Mouse (Mus musculus): ENCODE measurements around the gene Pla2g3. TPM values are rescaled to one million over a fixed set of nuclear protein-coding genes. Genes with fewer than 3 reads are reported as not detected.

Pla2g3 gene
- polyA plus RNA-seq, 1 experiment from 2014 or later, result 0.64 TPM

DNA sequence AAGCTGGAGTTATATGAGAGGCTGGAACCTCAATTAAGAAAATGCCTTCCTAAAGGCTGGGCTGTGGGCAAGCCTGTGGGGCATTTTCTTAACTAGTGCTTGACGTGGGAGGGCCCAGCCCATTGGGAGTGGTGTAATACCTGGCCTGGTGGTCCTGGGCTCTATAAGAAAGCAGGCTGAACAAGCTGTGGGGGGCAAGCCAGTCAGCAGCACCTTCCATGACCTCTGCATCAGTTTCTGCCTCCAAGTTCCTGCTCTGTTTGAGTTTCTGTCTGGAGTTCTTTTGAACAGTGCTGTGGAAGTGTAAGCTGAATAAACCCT lies 58.1 kb downstream of the Pla2g3 start:
- Histone ChIP-seq H3K27ac (no peak overlapping the region), H3K9me3 (peaks cover 4% of the 10 kb centered on the region; the same call in 1 of the 2 replicates), H3K4me1 (peaks cover 4% of the 10 kb centered on the region), H3K9ac (no peak overlapping the region), H3K4me3 (replicated peaks) (no peak overlapping the region), H3K4me2 (no peak overlapping the region), H3K27me3 (peaks cover 4% of the 10 kb centered on the region; the same call in 1 of the 2 replicates), H3K36me3 (replicated peaks) (no peaks in the 10 kb centered on the region)
- ATAC-seq (ENCODE audit: low FRiP score), result no peak
- 35% methylated on average over 1 of the region's 1 CpGs for WGBS

DNA sequence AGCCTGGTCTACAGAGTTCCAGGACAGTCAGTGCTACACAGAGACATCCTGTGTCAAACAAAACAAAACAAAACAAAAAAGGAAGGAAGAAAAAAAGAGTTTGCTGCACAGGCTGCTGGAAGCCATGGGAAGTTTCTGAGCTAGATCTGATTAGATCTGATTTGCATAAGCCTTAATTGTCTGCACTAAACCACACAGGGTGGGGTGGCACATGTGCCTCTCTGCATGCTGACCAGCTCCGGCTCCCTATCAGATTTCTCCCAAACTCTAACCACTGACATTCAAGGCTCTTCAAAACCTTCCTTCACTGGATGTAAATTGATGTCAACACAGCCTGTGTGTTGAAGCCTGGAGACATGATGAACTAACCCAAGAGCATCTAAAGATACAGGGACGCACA lies 59.0 kb downstream of the Pla2g3 start:
- H3K4me1 ChIP-seq, result peaks cover 4% of the 10 kb centered on the region
- peaks cover 4% of the 10 kb centered on the region; the same call in 1 of the 2 replicates for H3K9me3 ChIP-seq
- no peak overlapping the region for H3K4me3 ChIP-seq (replicated peaks)
- ATAC-seq (ENCODE audit: low FRiP score), result no peak
- H3K27me3 ChIP-seq, result peaks cover 4% of the 10 kb centered on the region; the same call in 1 of the 2 replicates
- no peaks in the 10 kb centered on the region for H3K36me3 ChIP-seq (replicated peaks)
- no peak overlapping the region for H3K4me2 ChIP-seq
- 76% methylated on average over 2 of the region's 2 CpGs for WGBS
- no peak overlapping the region for H3K9ac ChIP-seq
- no peak overlapping the region for H3K27ac ChIP-seq

DNA sequence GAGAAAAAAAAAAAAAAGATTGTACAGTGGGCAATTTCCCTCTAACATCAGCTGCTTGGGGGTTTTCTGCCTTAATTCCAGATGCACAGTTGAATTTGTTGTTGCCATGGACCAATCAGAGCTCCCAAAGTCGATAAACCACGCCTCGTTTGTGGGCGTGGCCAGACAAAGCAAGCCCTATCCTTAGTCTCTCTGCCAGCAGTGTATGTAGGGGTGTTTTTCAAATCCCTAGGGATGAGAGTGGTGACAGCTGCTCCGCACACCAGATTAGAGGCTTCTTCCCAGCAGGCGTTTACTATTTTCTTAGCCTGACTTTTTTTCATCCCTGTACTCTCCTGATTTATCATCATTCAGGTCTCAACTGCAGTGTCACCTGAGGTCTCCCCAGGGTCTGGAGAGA lies 59.9 kb downstream of the Pla2g3 start:
- Histone ChIP-seq H3K27ac (no peak overlapping the region), H3K4me3 (replicated peaks) (no peak overlapping the region), H3K4me1 (peaks cover 4% of the 10 kb centered on the region), H3K9me3 (peaks cover 4% of the 10 kb centered on the region; the same call in 1 of the 2 replicates), H3K4me2 (no peak overlapping the region), H3K36me3 (replicated peaks) (no peaks in the 10 kb centered on the region), H3K9ac (no peak overlapping the region), H3K27me3 (peaks cover 4% of the 10 kb centered on the region; the same call in 1 of the 2 replicates)
- ATAC-seq (ENCODE audit: low FRiP score), result 0 out of 2 replicates have a peak, but pooled peaks have one; percentile 49
- 52% methylated on average over 6 of the region's 6 CpGs for WGBS

DNA sequence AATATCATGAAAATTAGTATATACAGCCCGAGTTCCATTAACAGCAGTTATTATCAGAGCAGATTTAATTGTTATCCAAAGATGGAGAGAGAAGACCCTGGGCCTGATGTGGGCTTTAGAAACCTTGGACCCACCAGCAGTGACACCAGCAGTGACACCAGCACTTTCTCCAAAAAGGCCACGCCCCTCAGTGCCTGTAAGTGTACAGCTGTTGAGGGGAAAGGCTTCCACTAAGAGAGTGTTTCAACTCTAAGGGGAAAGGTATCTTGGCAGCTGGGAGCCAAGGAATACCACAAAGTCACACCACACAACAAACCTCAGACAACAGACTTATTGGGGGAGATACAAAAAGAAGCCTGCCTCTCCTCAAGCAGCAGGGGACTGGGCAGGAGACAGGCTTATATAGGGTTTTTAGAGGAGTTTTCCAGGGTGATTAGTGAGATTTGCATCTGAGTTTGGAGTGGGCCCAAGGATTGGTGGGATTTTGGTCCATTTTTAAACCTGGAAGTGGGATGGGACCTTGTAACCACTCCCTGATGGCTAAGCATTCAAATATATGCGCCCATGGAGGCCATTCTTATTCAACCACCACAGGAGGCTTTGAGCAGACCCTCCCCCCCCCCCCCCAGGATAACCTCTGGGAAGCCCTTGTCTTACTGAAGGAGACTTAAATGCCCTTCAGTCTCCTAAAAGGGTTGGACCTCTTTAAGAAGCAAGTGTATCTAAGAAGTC lies 60.6 kb downstream of the Pla2g3 start:
- ATAC-seq (ENCODE audit: low FRiP score), result no peak
- Histone ChIP-seq H3K27ac (no peak overlapping the region), H3K4me2 (no peak overlapping the region), H3K4me1 (peaks cover 4% of the 10 kb centered on the region), H3K36me3 (replicated peaks) (no peaks in the 10 kb centered on the region), H3K9ac (no peak overlapping the region), H3K27me3 (peaks cover 4% of the 10 kb centered on the region; the same call in 1 of the 2 replicates), H3K9me3 (peaks cover 4% of the 10 kb centered on the region; the same call in 1 of the 2 replicates), H3K4me3 (replicated peaks) (no peak overlapping the region)
- WGBS, result 66% methylated on average over 3 of the region's 3 CpGs

Other genes starting within 250 kb of the Pla2g3 start
- 268 and 271 TPM in 2 replicates for gene Drg1, start 221.9 kb upstream of the Pla2g3 start, polyA plus RNA-seq (2016; fragmentation: Nextera tagmentation; extraction: Ambion mirVana)
- 126 and 128 TPM in 2 replicates for gene Patz1, start 199.4 kb upstream of the Pla2g3 start, polyA plus RNA-seq (2016; fragmentation: Nextera tagmentation; extraction: Ambion mirVana)
- gene Pik3ip1, start 157.9 kb upstream of the Pla2g3 start, polyA plus RNA-seq (2016; fragmentation: Nextera tagmentation; extraction: Ambion mirVana), result 12.8 and 13.3 TPM in 2 replicates
- gene Limk2, start 79.1 kb upstream of the Pla2g3 start, polyA plus RNA-seq (2016; fragmentation: Nextera tagmentation; extraction: Ambion mirVana), result 79.4 and 79.8 TPM in 2 replicates
- 42.4 and 43.2 TPM in 2 replicates for gene Rnf185, start 35.9 kb upstream of the Pla2g3 start, polyA plus RNA-seq (2016; fragmentation: Nextera tagmentation; extraction: Ambion mirVana)
- 0.49 and 0.52 TPM in 2 replicates for gene Inpp5j, start 16.5 kb downstream of the Pla2g3 start, polyA plus RNA-seq (2016; fragmentation: Nextera tagmentation; extraction: Ambion mirVana)
- gene Selenom, start 26.4 kb downstream of the Pla2g3 start, polyA plus RNA-seq (2016; fragmentation: Nextera tagmentation; extraction: Ambion mirVana), result 49.7 and 51.0 TPM in 2 replicates
- gene Smtn, start 52.3 kb downstream of the Pla2g3 start, polyA plus RNA-seq (2016; fragmentation: Nextera tagmentation; extraction: Ambion mirVana), result 36.2 and 38.0 TPM in 2 replicates
- gene Morc2a, start 160.9 kb downstream of the Pla2g3 start, polyA plus RNA-seq (2016; fragmentation: Nextera tagmentation; extraction: Ambion mirVana), result 57.1 and 62.4 TPM in 2 replicates